Mouse (Mus musculus) stomach, embryonic 14.5 days (tissue): ENCODE data around the gene Rmnd5b. TPM values are rescaled to one million over a fixed set of nuclear protein-coding genes. Genes with fewer than 3 reads are reported as not detected.

Source experiments
- ATAC-seq: fragments of 200-750 bp; cut with Nextera tagmentation; 2 replicates; pipeline ENCODE4 v1.8.0; 2017; ENCODE audit warnings: low read depth, moderate TSS enrichment; ENCODE audit not compliant: insufficient number of reproducible peaks, insufficient read depth, low FRiP score
- H3K27ac ChIP-seq: fragments of 300-500 bp; sonication (generic); 2 replicates; pipeline ENCODE4 v1.5.1; 2014; ENCODE audit warnings: mild to moderate bottlenecking, low read length, moderate library complexity, mixed read lengths
- H3K27me3 ChIP-seq: fragments of 300-500 bp; sonication (generic); 2 replicates; pipeline ENCODE4 v1.6.1; 2014; ENCODE audit warnings: low read length, control low read depth, mixed read lengths; ENCODE audit not compliant: control insufficient read depth, insufficient read depth
- H3K36me3 ChIP-seq: fragments of 300-500 bp; sonication (generic); 2 replicates; pipeline ENCODE4 v1.6.1; 2014; ENCODE audit warnings: mild to moderate bottlenecking, control low read depth, low read length, moderate library complexity, mixed read lengths; ENCODE audit not compliant: control insufficient read depth, insufficient read depth
- H3K4me1 ChIP-seq: fragments of 300-500 bp; sonication (generic); 2 replicates; pipeline ENCODE4 v1.6.1; 2014; ENCODE audit warnings: low read length, control low read depth, mixed read lengths; ENCODE audit not compliant: control insufficient read depth, insufficient read depth
- H3K4me2 ChIP-seq: fragments of 300-500 bp; sonication (generic); replicated peaks from 2 replicates; pipeline ENCODE4 v1.6.1; 2014; ENCODE audit warnings: low read depth, low read length, control low read depth
- H3K4me3 ChIP-seq: fragments of 300-500 bp; sonication (generic); 2 replicates; pipeline ENCODE4 v1.5.1; 2014; ENCODE audit warnings: low read depth, low read length, control low read depth
- H3K9ac ChIP-seq: fragments of 300-500 bp; sonication (generic); replicated peaks from 2 replicates; pipeline ENCODE4 v1.6.1; 2014; ENCODE audit warnings: low read depth, mild to moderate bottlenecking, control low read depth, low read length, moderate library complexity, mixed read lengths
- H3K9me3 ChIP-seq: fragments of 300-500 bp; sonication (generic); 2 replicates; pipeline ENCODE4 v1.6.1; 2016; ENCODE audit warnings: low read depth, low read length, control low read depth; ENCODE audit not compliant: control insufficient read depth
- WGBS: fragments of 180-500 bp; shearing (Covaris S2); extraction: QIAGEN DNeasy Blood & Tissue Kit; methylation state at CpG from one replicate; pipeline ENCODE4 v1.1.7; 2014; 5-methylcytosine and 5-hydroxymethylcytosine counted together
- polyA plus RNA-seq: library from polyadenylated mRNA; unstranded; fragments of >200 nt; fragmentation: Nextera tagmentation; extraction: Ambion mirVana; gene quantifications from 2 replicates; pipeline ENCODE4 v1.2.1, GENCODE M21; 2014

The Rmnd5b gene
- polyA plus RNA-seq, 1 experiment from 2014 or later, result 42.6 TPM

DNA sequence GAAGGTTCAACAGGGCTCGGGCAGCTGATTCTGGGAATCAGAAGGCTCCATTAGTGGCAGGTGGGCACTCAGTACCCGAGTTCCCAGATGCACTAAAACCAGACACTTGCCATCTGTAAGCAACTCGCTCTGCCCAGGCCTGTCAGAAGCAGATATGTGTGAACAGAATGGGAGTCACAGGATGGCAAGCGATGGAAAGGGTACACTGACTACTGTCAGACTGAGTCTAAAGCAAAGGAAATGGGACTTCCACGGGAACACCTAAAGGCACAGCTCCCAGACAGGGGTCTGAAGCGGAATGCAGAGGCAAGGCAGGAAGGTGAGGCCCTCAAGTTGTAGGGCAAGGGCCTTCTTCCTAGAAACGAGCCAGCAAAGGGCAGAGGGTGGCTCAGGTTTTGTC, 10.5 kb upstream of the Rmnd5b start:
- H3K9ac ChIP-seq, result no peak overlapping the region
- peaks cover 14% of the 10 kb centered on the region for H3K4me1 ChIP-seq
- 75% methylated on average over 7 of the region's 7 CpGs for WGBS
- H3K9me3 ChIP-seq, result no peaks in the 10 kb centered on the region
- H3K36me3 ChIP-seq, result no peaks in the 10 kb centered on the region; the same call in 1 of the 2 replicates
- H3K27ac ChIP-seq, result peak overlapping the region; percentile 39; the same call in 1 of the 2 replicates
- H3K4me3 ChIP-seq, result no peak overlapping the region
- H3K4me2 ChIP-seq, result no peak overlapping the region
- ATAC-seq, result no peak
- H3K27me3 ChIP-seq, result no peaks in the 10 kb centered on the region

GRCm38 (mm10) chr11:51645293-51645692, 9.6 kb upstream of the Rmnd5b start:
- peaks cover 14% of the 10 kb centered on the region for H3K4me1 ChIP-seq
- WGBS, result 67% methylated on average over 13 of the region's 13 CpGs
- 0 out of 2 replicates have a peak overlapping the region, but pooled peaks have one; percentile 3 for H3K9ac ChIP-seq
- no peak overlapping the region for H3K4me2 ChIP-seq
- no peak overlapping the region; the same call in 1 of the 2 replicates for H3K27ac ChIP-seq
- no peak overlapping the region for H3K4me3 ChIP-seq
- H3K9me3 ChIP-seq, result no peaks in the 10 kb centered on the region
- no peaks in the 10 kb centered on the region; the same call in 1 of the 2 replicates for H3K36me3 ChIP-seq
- ATAC-seq, result no peak
- H3K27me3 ChIP-seq, result no peaks in the 10 kb centered on the region

DNA sequence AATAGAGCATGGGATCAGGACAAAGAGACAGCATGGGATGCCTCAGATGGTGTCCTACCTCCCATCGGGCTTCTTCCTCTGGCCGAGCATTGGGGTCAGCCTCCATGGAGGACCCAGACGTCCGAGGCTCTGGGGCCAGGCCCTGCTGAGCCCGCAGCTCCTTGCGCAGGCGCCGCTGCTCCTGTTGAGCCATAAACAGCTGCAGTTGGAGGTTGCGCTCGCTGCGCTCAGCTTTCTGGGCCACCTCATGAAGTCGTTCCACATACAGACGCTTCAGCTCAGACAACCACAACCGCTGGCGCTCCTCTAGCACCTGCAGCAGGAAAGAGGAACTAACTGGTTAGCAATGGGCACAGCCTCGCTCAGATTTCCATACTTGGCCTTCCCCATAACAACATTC, 8.5 kb upstream of the Rmnd5b start:
- Histone ChIP-seq H3K36me3 (no peaks in the 10 kb centered on the region; the same call in 1 of the 2 replicates), H3K27ac (no peak overlapping the region), H3K4me3 (no peak overlapping the region), H3K4me1 (peaks cover 10% of the 10 kb centered on the region), H3K27me3 (no peaks in the 10 kb centered on the region), H3K4me2 (no peak overlapping the region), H3K9ac (no peak overlapping the region), H3K9me3 (no peaks in the 10 kb centered on the region)
- 89% methylated on average over 16 of the region's 16 CpGs for WGBS
- ATAC-seq, result no peak

GRCm38 (mm10) chr11:51643761-51644160, 8.1 kb upstream of the Rmnd5b start:
- H3K36me3 ChIP-seq, result no peaks in the 10 kb centered on the region; the same call in 1 of the 2 replicates
- no peaks in the 10 kb centered on the region for H3K9me3 ChIP-seq
- H3K27me3 ChIP-seq, result no peaks in the 10 kb centered on the region
- H3K4me2 ChIP-seq, result no peak overlapping the region
- H3K4me3 ChIP-seq, result no peak overlapping the region
- WGBS, result 51% methylated on average over 15 of the region's 15 CpGs
- no peak overlapping the region for H3K27ac ChIP-seq
- ATAC-seq, result no peak
- no peak overlapping the region for H3K9ac ChIP-seq
- H3K4me1 ChIP-seq, result peaks cover 7% of the 10 kb centered on the region

- no peaks in the 10 kb centered on the region for H3K27me3 ChIP-seq
- H3K27ac ChIP-seq, result no peak overlapping the region
- no peaks in the 10 kb centered on the region for H3K9me3 ChIP-seq
- H3K9ac ChIP-seq, result no peak overlapping the region
- H3K4me3 ChIP-seq, result no peak overlapping the region
- no peaks in the 10 kb centered on the region; the same call in 1 of the 2 replicates for H3K36me3 ChIP-seq
- no peak for ATAC-seq
- no peak overlapping the region for H3K4me2 ChIP-seq
- peaks cover 2% of the 10 kb centered on the region for H3K4me1 ChIP-seq
- WGBS, result 68% methylated on average over 9 of the region's 9 CpGs
Observed at GRCm38 (mm10) chr11:51643202-51643601, 7.5 kb upstream of the Rmnd5b start.

DNA sequence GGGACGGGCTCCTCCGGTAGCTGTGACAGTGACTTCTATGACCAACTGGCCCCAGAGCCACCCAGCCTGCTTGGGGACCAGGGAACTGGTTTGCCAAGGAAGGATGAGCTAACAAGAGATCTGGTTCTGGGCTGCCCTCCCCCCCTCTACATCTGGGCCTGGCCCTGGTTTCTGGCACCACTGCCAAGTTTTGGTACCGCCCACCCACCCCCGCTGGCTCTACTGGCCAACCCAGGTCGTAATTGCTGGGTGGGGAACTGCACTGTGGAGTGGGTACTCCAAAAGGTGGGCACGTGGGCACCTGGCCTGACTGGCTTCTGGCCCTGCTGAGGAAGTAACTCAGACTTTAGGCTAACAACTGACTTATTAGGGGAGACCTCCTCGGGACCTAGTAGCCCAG, 5.1 kb upstream of the Rmnd5b start:
- no peak for ATAC-seq
- H3K9ac ChIP-seq, result no peak overlapping the region
- no peaks in the 10 kb centered on the region; the same call in 1 of the 2 replicates for H3K36me3 ChIP-seq
- 76% methylated on average over 7 of the region's 7 CpGs for WGBS
- H3K4me3 ChIP-seq, result no peak overlapping the region
- H3K4me1 ChIP-seq, result 0 out of 2 replicates have a peak, but pooled peaks cover 3% of the 10 kb centered on the region
- H3K4me2 ChIP-seq, result no peak overlapping the region
- no peaks in the 10 kb centered on the region for H3K27me3 ChIP-seq
- H3K9me3 ChIP-seq, result no peaks in the 10 kb centered on the region
- H3K27ac ChIP-seq, result no peak overlapping the region

GRCm38 (mm10) chr11:51638497-51638896, 2.8 kb upstream of the Rmnd5b start:
- Histone ChIP-seq H3K4me3 (no peak overlapping the region), H3K27me3 (no peaks in the 10 kb centered on the region), H3K4me2 (peak overlapping the region; percentile 33), H3K4me1 (peaks cover 10% of the 10 kb centered on the region; the same call in 1 of the 2 replicates), H3K27ac (0 out of 2 replicates have a peak overlapping the region, but pooled peaks have one; percentile 13), H3K9ac (no peak overlapping the region), H3K9me3 (no peaks in the 10 kb centered on the region), H3K36me3 (no peaks in the 10 kb centered on the region)
- WGBS, result 66% methylated on average over 5 of the region's 5 CpGs
- no peak for ATAC-seq

GRCm38 (mm10) chr11:51637971-51638414, 2.3 kb upstream of the Rmnd5b start:
- 8% methylated on average over 17 of the region's 17 CpGs for WGBS
- Histone ChIP-seq H3K4me2 (peak overlapping the region; percentile 33), H3K4me3 (0 out of 2 replicates have a peak overlapping the region, but pooled peaks have one; percentile 8), H3K27ac (0 out of 2 replicates have a peak overlapping the region, but pooled peaks have one; percentile 13), H3K9me3 (no peaks in the 10 kb centered on the region), H3K27me3 (no peaks in the 10 kb centered on the region), H3K9ac (no peak overlapping the region; the same call in 1 of the 2 replicates), H3K4me1 (peaks cover 10% of the 10 kb centered on the region; the same call in 1 of the 2 replicates), H3K36me3 (no peaks in the 10 kb centered on the region)
- ATAC-seq, result no peak

DNA sequence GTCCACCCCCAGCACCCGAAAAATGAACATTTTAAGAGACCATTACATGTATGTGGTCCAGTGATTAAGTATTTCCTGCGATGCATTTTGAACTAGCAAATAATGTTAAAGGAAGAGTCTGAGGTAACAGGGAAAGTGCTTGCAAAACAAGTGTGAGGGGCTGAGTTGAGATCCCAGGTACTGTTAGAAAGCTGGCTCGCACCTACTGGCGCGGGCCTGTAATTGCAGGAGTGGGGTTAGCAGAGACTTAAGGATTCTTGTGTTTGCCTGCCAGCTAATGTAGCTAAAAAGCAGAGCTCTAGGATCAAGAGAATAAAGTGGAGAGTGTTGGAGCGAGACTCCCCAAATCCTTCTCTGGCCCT, 608 bp upstream of the Rmnd5b start:
- peak overlapping the region; percentile 72 for H3K4me3 ChIP-seq
- ATAC-seq, result peak; percentile 44; the same call in 1 of the 2 replicates
- peak overlapping the region; percentile 76 for H3K4me2 ChIP-seq
- H3K36me3 ChIP-seq, result no peaks in the 10 kb centered on the region
- H3K27me3 ChIP-seq, result no peaks in the 10 kb centered on the region
- H3K27ac ChIP-seq, result peak overlapping the region; percentile 76; the same call in 1 of the 2 replicates
- WGBS, result 3% methylated on average over 6 of the region's 6 CpGs
- no peaks in the 10 kb centered on the region for H3K9me3 ChIP-seq
- peak overlapping the region; percentile 64 for H3K9ac ChIP-seq
- peaks cover 10% of the 10 kb centered on the region; the same call in 1 of the 2 replicates for H3K4me1 ChIP-seq
